ENCODE assay signal across 29 mouse cellular contexts in genomic region chr2:50915149-50915548, GRCm38 (mm10).
A peak's percentile ranks its signal among the peaks of the same experiment; 100 is the strongest.
DNase-seq lines count a peak whose midpoint lies in the region; ATAC-seq lines count a peak whose summit lies in the region.
"Had no signal": no experiment of that assay in that cellular context is flagged by ENCODE, and none has a peak within 500 bp of the region (broad histone marks: within the 10 kb centered on the region; RNA-seq: fewer than 3 reads in every experiment).

No protein-coding gene starts in this region.

- H3K36me3 ChIP-seq in midbrain, embryonic 13.5 days = no peaks in the 10 kb centered on the region
- H3K36me3 ChIP-seq in midbrain, embryonic 16.5 days (ENCODE audit: control insufficient read depth, insufficient read depth, low read length) = no peaks in the 10 kb centered on the region
- H3K36me3 ChIP-seq: embryonic facial prominence, embryonic 13.5 days; forebrain, embryonic 15.5 days; G1E; limb, embryonic 10.5 days; liver, embryonic 15.5 days; lung, embryonic 15.5 days had no signal

- no peaks in the 10 kb centered on the region for H3K27me3 ChIP-seq in midbrain, embryonic 13.5 days
- no peaks in the 10 kb centered on the region for H3K27me3 ChIP-seq in midbrain, embryonic 16.5 days (ENCODE audit: control insufficient read depth, insufficient read depth, low read depth, low read length)
- H3K27me3 ChIP-seq: CH12.LX; embryonic facial prominence, embryonic 13.5 days; forebrain, embryonic 15.5 days; liver, embryonic 15.5 days; lung, embryonic 15.5 days; megakaryocyte, embryonic 14.5 days; Patski had no signal

- no peak overlapping the region for H3K4me2 ChIP-seq in midbrain, embryonic 13.5 days (replicated peaks)
- no peak overlapping the region for H3K4me2 ChIP-seq in midbrain, embryonic 16.5 days (ENCODE audit: low read length)
- H3K4me2 ChIP-seq: embryonic facial prominence, embryonic 13.5 days; forebrain, embryonic 15.5 days; liver, embryonic 15.5 days; lung, embryonic 15.5 days had no signal

- no peak overlapping the region for H3K9ac ChIP-seq in midbrain, embryonic 13.5 days (replicated peaks)
- H3K9ac ChIP-seq in midbrain, embryonic 16.5 days (ENCODE audit: low read depth, low read length) = no peak overlapping the region
- H3K9ac ChIP-seq: embryonic facial prominence, embryonic 13.5 days; forebrain, embryonic 15.5 days; liver, embryonic 15.5 days; lung, embryonic 15.5 days had no signal

- peaks cover 34% of the 10 kb centered on the region for H3K4me1 ChIP-seq in midbrain, embryonic 13.5 days (replicated peaks)
- peaks cover 8% of the 10 kb centered on the region for H3K4me1 ChIP-seq in midbrain, embryonic 16.5 days (ENCODE audit: control insufficient read depth, insufficient read depth, low read length)
- H3K4me1 ChIP-seq: liver, embryonic 15.5 days; lung, embryonic 15.5 days; megakaryocyte, embryonic 14.5 days had no signal

- WGBS in midbrain, embryonic 13.5 days = 95% methylated on average over 2 of the region's 2 CpGs
- 97% methylated on average over 2 of the region's 2 CpGs for WGBS in midbrain, embryonic 16.5 days

- intact Hi-C loops in heart, postnatal 10 days (cut with DNase I) = no loop called here
- intact Hi-C loops in gastrocnemius, postnatal 14 days (cut with DNase I; ENCODE audit: low total_unique reads) = no loop called here

- ATAC-seq in midbrain, embryonic 13.5 days = no peak
- ATAC-seq in midbrain, embryonic 16.5 days = no peak
- ATAC-seq in frontal cortex, adult (ENCODE audit: low TSS enrichment) = no peak
- ATAC-seq: forebrain, embryonic 15.5 days; inflammation-experienced regulatory T-cells, adult 6 months; Patski had no signal

- H3K27ac ChIP-seq in midbrain, embryonic 13.5 days = 0 out of 2 replicates have a peak overlapping the region, but pooled peaks have one; percentile 1
- H3K27ac ChIP-seq in midbrain, embryonic 16.5 days (ENCODE audit: low read length) = no peak overlapping the region
- H3K27ac ChIP-seq: embryonic facial prominence, embryonic 13.5 days; heart, adult 2 months; limb, embryonic 10.5 days; liver, embryonic 15.5 days; lung, embryonic 15.5 days had no signal

- H3K9me3 ChIP-seq in midbrain, embryonic 13.5 days = no peaks in the 10 kb centered on the region
- H3K9me3 ChIP-seq in midbrain, embryonic 16.5 days (replicated peaks; ENCODE audit: control insufficient read depth, low read length, poor library complexity, severe bottlenecking) = no peaks in the 10 kb centered on the region
- H3K9me3 ChIP-seq: embryonic facial prominence, embryonic 13.5 days; forebrain, embryonic 15.5 days; limb, embryonic 10.5 days; liver, embryonic 15.5 days; lung, embryonic 15.5 days had no signal

- no peak overlapping the region for H3K4me3 ChIP-seq in midbrain, embryonic 13.5 days (replicated peaks)
- no peak overlapping the region for H3K4me3 ChIP-seq in midbrain, embryonic 16.5 days (ENCODE audit: low read depth, low read length)
- H3K4me3 ChIP-seq: embryonic facial prominence, embryonic 13.5 days; forebrain, embryonic 15.5 days; heart, adult 2 months; limb, embryonic 10.5 days; liver, embryonic 15.5 days; lung, embryonic 15.5 days; megakaryocyte, embryonic 14.5 days had no signal

- DNase-seq in heart, postnatal 10 days = peak; percentile 11 to 16
- no peak for DNase-seq in heart, postnatal 4 days
- DNase-seq in gastrocnemius, adult 18-20 months (ENCODE audit: low spot score) = peak; percentile 48
- DNase-seq in gastrocnemius, postnatal 14 days = peak; percentile 27
- DNase-seq in cerebellum, adult 11-12 months = no peak
- DNase-seq: B cell, adult 2 months; cerebellum, adult 8-10 months; cerebellum, postnatal 36 days; embryo, embryonic 11 days; kidney, adult 2 months; kidney, postnatal 10 days; liver; lung, postnatal 36 days; thymus, adult 18-20 months; thymus, postnatal 36 days had no signal

Comparison
In these comparisons a context has a peak if more than half of its experiments do, and no peak if none do; other contexts are left out.
1. DNase-seq: peak in heart, postnatal 10 days (2 of 2), gastrocnemius, adult 18-20 months (single experiment) and gastrocnemius, postnatal 14 days (single experiment); none in heart, postnatal 4 days (single experiment) and cerebellum, adult 11-12 months (single experiment).